Mouse (Mus musculus) myocyte (in vitro differentiated cells): ENCODE results near the gene Hyal3.

Source experiments
- CEBPB ChIP-seq: IDR thresholded peaks from 2 replicates; pipeline ENCODE4 v1.6.1; 2011; ENCODE audit warnings: mild to moderate bottlenecking, moderate library complexity; ENCODE audit not compliant: poor library complexity, insufficient read depth, severe bottlenecking
- E2F4 ChIP-seq: IDR thresholded peaks from one replicate; pipeline ENCODE4 v1.6.1; 2011; ENCODE audit warnings: mild to moderate bottlenecking, control low read depth, moderate library complexity; ENCODE audit not compliant: insufficient read depth
- MAX ChIP-seq: IDR thresholded peaks from one replicate; pipeline ENCODE4 v1.6.1; 2011; ENCODE audit warnings: low read depth, mild to moderate bottlenecking, control low read depth
- MYOD1 ChIP-seq, 3 experiments: IDR thresholded peaks; one replicate each; pipeline ENCODE4 v1.6.1; 2011; ENCODE audit warnings: control low read depth in 2 of 3, low read depth in 2 of 3, mild to moderate bottlenecking in 2 of 3, moderate library complexity in 1 of 3; ENCODE audit not compliant: insufficient read length in 2 of 3, control insufficient read depth in 1 of 3
- MYOG ChIP-seq, 3 experiments: IDR thresholded peaks; one replicate each; pipeline ENCODE4 v1.6.1; 2011; ENCODE audit warnings: control low read depth in 2 of 3, low read depth in 2 of 3, mild to moderate bottlenecking in 2 of 3; ENCODE audit not compliant: insufficient read length in 2 of 3, control insufficient read depth in 1 of 3, insufficient read depth in 1 of 3
- POLR2A ChIP-seq: IDR thresholded peaks from one replicate; pipeline ENCODE4 v1.6.1; 2011; ENCODE audit warnings: low read depth, mild to moderate bottlenecking, control low read depth, moderate library complexity; ENCODE audit not compliant: insufficient read length
- POLR2AphosphoS2 ChIP-seq: IDR thresholded peaks from one replicate; pipeline ENCODE4 v1.6.1; 2011; ENCODE audit warnings: low read depth, control low read depth; ENCODE audit not compliant: insufficient read length
- REST ChIP-seq: IDR thresholded peaks from one replicate; pipeline ENCODE4 v1.6.1; 2011; ENCODE audit warnings: mild to moderate bottlenecking, control low read depth, moderate library complexity; ENCODE audit not compliant: insufficient read depth, insufficient read length
- SRF ChIP-seq: IDR thresholded peaks from one replicate; pipeline ENCODE4 v1.6.1; 2011; ENCODE audit warnings: low read depth; ENCODE audit not compliant: control insufficient read depth, insufficient read length
- TCF12 ChIP-seq: IDR thresholded peaks from one replicate; pipeline ENCODE4 v1.6.1; 2011; ENCODE audit warnings: mild to moderate bottlenecking, control low read depth; ENCODE audit not compliant: poor library complexity, insufficient read depth, severe bottlenecking
- USF1 ChIP-seq: IDR thresholded peaks from one replicate; pipeline ENCODE4 v1.6.1; 2011; ENCODE audit warnings: low read depth, mild to moderate bottlenecking, control low read depth, moderate library complexity

DNA sequence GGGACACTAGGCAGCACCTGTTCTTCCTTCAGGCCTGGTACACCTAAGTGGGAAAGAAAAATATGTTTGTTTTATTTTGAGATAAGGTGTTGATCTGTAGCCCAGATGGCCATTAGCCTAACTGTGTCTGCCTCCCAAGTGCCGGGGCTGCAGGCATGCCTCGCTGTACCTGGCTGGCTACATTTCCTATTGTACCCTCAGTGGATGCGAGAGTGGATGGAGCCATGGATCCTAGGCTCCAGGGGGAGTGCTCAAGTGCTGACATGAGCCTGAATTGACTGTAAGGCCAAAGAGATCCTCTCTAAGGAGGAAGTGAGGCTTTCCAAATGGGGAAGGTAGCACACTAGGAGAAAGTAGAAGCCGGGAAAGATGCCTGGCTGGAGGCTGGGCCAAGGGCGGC, 32.7 kb upstream of the Hyal3 start:
- no peak for TF ChIP-seq USF1
- TF ChIP-seq POLR2A, result no peak
- TF ChIP-seq MAX, result no peak
- no peak for TF ChIP-seq SRF
- no peak for TF ChIP-seq TCF12
- no peak for TF ChIP-seq E2F4
- no peak for TF ChIP-seq MYOD1 (IDR thresholded peaks at IDR 0.05; ENCODE audit: control insufficient read depth in 1 of 3, insufficient read length in 2 of 3, low read depth in 2 of 3)
- TF ChIP-seq POLR2AphosphoS2, result no peak
- TF ChIP-seq MYOG (IDR thresholded peaks at IDR 0.05; ENCODE audit: control insufficient read depth in 1 of 3, insufficient read depth in 1 of 3, insufficient read length in 2 of 3, low read depth in 2 of 3), result no peak
- TF ChIP-seq CEBPB, result no peak
- TF ChIP-seq REST, result no peak
